Mouse (Mus musculus) left cerebral cortex, postnatal 14 days (tissue): ENCODE measurements at regions not wholly inside any gene's neighbourhood (a gene's known extent, or its start where the extent isn't known, plus 50 kb on each side); places are given as distances from the start of the nearest gene placed in this dataset.
A peak's percentile ranks its signal among the peaks of the same experiment; 100 is the strongest.

ENCODE experiments used
- DNase-seq, 2 experiments: peaks; one replicate each; pipeline ENCODE4 v3.0.0; 2021 to 2022; ENCODE audit warnings: low spot score in 2 of 2, mixed read lengths in 1 of 2
- intact Hi-C: fragments of 180-260 bp; cut with DNase I; formaldehyde crosslinking; loops from one replicate; pipeline ENCODE4 v1.15.1; 2025

DNA sequence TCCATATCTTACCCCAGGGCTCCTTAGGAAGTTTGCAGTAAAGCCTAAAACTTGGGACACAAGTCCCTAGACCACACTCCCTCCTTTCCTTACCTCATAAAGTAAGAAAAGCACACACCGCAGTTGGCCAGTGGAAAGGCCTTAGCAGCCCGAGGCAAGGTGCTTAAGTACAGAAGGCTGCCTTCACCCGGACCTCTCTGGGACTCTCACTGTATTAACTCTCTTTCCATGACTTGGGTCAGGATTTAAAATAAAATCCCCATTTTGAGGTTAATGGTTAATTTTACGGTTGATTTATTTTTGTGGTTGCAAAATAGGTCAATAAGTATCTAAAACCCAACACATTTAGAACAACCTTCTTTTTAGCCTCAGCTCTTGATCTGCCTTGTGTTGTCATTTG, 103.1 kb upstream of the Bmper start:
- intact Hi-C loops, result no loop called here
- no peak for DNase-seq

- intact Hi-C loops, result no loop called here
- no peak for DNase-seq
Observed at GRCm38 (mm10) chr9:23120814-23121213, 102.1 kb upstream of the Bmper start.

DNA sequence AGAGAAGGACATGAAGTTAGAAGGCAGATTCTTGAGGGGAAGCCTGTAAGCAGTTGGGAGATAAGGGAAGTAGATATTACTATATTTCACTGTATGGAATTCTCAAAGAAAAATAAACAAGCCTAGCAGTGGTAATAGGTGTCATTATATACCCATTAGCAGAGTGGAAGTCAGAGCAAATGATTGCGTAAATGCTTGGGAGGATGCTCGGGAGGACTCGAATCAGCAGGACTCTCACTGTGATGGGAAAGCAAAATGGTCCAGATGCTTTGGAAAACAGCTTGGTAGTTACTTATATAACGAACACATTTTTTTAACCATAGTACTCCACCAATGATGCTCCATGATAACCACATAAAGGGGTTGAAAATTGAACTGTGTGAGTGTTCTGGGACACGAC, 100.4 kb upstream of the Bmper start:
- intact Hi-C loops, result no loop called here
- DNase-seq, result no peak

GRCm38 (mm10) chr9:23123452-23123851, 99.4 kb upstream of the Bmper start:
- intact Hi-C loops, result no loop called here
- DNase-seq, result no peak

GRCm38 (mm10) chr9:23125761-23126704, 96.8 kb upstream of the Bmper start:
- intact Hi-C loops, result no loop called here

DNA sequence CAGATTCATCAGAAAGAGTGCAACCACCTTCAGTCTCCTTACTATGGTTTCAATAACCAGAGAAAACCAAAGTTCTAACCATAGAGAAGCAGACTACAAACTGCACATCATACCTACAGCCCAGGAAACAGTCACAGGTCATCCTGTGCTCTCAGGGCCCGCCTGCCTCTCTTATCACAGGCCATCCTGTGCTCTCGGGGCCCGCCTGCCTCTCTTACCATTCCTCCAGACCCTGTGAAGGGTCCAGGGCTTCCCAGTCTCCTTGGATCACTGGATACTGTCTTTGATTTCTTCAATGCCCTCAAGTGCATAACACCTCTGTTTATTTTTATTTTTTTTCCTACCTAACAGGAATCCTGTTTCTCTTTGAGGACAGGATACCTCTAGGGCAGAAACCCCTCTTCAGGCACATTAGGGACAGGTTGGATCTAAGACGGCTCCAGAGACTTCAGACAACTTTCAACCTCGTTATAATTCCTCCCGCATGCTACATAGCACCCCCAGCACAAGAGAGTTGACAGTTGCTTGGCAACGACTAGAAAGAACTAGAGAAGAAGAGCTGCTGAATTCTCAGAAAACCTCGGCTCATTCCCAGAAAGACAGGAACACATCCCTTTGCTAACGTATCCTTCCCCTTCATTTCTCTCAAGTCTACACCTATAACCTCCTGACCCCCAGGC, 95.4 kb upstream of the Bmper start:
- intact Hi-C loops, result no loop called here
- peak; percentile 52 for DNase-seq

More at GRCm38 (mm10) chr9:23125761-23126704, 96.8 kb upstream of the Bmper start:
- DNase-seq, result peak in 1 of 2 experiments; percentile 3

DNA sequence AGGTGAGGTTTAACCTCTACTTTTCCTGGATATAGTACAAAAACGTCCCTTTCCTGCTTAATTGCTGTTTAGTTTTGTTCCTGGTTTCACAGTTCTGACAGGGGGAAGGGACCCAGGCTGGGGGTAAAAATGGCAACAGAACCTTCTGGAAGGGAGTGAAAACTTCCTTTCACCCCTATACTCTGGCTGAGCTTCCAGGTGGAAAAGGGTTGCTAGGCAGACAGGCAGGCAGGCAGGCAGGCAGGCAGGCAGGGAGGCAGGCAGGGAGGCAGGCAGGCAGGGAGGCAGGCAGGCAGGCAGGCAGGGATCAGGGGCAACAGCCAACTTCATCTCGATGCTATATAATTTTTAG, 94.9 kb upstream of the Bmper start:
- intact Hi-C loops, result no loop called here
- DNase-seq, result no peak

DNA sequence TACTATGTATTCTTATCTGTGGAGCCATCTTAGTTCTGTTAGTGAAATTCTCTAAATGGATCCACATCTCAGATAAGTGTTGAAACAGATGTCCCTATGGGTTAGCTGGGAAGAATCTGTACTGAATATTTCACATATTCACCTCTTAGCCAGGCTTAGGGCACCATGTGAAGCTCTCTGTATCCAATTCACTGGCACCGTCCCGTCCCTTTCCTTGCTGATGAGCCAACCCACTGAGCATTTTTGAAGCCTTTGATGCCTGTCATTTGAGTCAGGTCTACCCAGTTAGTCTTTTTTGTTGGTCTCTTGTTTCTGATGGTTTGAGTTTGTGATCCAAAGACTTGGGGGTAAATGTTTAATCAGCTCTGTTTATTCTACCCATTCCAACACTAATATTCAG, 88.9 kb upstream of the Bmper start:
- intact Hi-C loops, result no loop called here
- no peak for DNase-seq

GRCm38 (mm10) chr9:23134421-23135118, 88.3 kb upstream of the Bmper start:
- DNase-seq, result no peak

GRCm38 (mm10) chr9:23136511-23136910, 86.4 kb upstream of the Bmper start:
- intact Hi-C loops, result no loop called here
- no peak for DNase-seq

More at GRCm38 (mm10) chr9:23134421-23135118, 88.3 kb upstream of the Bmper start:
- intact Hi-C loops, result no loop called here

GRCm38 (mm10) chr9:23137682-23138210, 85.1 kb upstream of the Bmper start:
- intact Hi-C loops, result no loop called here
- DNase-seq, result no peak

DNA sequence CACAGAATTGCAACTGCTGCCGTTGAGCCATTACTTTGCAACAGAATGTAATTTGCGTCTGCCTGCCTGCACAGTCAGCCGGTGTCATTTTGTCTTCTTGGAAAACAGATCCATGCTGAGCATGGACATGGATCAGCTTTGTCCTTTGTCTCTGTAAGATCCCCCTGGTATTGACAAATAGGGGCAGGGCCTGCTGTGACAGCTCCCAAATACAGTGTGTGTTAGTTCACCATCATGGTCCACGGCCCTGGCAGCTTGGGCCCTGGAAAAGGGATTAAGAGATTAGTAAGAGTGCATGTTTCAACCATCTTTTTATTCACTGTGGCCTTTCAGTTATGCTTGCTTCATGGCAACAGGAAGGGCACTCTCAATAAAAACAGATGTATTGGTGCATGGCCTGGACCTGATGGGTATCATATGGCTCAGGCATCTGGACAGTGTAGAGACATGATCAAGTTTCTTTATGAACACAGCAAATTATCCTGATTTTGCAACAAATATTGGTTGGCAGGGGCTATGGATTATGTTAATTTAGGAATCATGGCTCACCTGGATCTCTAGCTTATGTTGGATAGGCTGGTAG, 83.2 kb upstream of the Bmper start:
- DNase-seq, result no peak
- intact Hi-C loops, result no loop called here

GRCm38 (mm10) chr9:23144281-23144680, 78.6 kb upstream of the Bmper start:
- intact Hi-C loops, result no loop called here
- no peak for DNase-seq

GRCm38 (mm10) chr9:23150338-23150737, 72.5 kb upstream of the Bmper start:
- intact Hi-C loops, result no loop called here
- DNase-seq, result no peak

- intact Hi-C loops, result no loop called here
- DNase-seq, result no peak
Observed at GRCm38 (mm10) chr9:23150874-23151273, 72.0 kb upstream of the Bmper start.

GRCm38 (mm10) chr9:23151953-23152490, 70.9 kb upstream of the Bmper start:
- intact Hi-C loops, result no loop called here
- DNase-seq, result no peak

GRCm38 (mm10) chr9:23156820-23157570, 65.9 kb upstream of the Bmper start:
- DNase-seq, result peak in 1 of 2 experiments; percentile 9
- intact Hi-C loops, result no loop called here

DNA sequence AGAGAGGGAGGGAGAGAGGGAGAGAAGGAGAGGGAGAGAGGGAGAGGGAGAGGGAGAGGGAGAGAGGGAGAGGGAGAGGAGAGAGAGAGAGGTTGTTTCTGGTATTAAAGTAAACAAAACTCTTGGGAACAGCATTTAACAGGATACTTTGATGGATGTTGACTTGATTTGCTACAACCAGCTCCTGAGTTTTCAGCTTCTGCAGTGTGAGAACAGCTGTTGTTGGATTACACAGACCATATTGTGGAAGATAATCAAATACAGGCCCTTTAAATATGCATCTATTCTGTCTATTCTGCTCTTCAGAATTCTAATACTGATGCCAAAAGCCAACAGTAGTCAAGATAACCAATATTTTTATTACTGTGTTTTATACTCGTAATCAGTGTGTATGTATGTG, 64.4 kb upstream of the Bmper start:
- intact Hi-C loops, result no loop called here

GRCm38 (mm10) chr9:23161346-23161745, 61.5 kb upstream of the Bmper start:
- DNase-seq, result no peak
- intact Hi-C loops, result no loop called here

More for the DNA sequence above, 64.4 kb upstream of the Bmper start:
- no peak for DNase-seq
